Mouse (Mus musculus): ENCODE measurements at regions not wholly inside any gene's neighbourhood (a gene's known extent, or its start where the extent isn't known, plus 50 kb on each side); places are given as distances from the start of the nearest gene placed in this dataset.

DNA sequence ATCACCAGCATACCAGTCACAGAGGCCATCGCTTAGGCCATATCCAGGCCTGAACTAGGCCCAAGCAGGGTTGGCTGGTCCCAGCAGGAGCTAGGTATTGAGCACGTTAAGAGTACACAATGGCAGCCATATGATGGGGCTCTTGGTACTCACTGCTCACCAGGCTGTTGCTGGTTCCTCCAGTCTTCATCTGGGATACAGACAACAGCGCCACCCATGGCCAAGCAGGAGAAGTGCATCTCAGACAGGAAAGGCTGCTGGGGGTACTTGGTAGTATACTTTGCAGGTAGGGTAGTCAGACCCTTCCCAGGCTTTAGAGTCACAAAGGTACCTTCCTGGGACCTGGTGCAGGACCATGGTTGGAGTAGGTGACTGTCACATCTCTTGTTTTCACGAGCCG is 441.1 kb upstream of the Zmiz1 start:
- DNase-seq: peak; percentile 24

DNA sequence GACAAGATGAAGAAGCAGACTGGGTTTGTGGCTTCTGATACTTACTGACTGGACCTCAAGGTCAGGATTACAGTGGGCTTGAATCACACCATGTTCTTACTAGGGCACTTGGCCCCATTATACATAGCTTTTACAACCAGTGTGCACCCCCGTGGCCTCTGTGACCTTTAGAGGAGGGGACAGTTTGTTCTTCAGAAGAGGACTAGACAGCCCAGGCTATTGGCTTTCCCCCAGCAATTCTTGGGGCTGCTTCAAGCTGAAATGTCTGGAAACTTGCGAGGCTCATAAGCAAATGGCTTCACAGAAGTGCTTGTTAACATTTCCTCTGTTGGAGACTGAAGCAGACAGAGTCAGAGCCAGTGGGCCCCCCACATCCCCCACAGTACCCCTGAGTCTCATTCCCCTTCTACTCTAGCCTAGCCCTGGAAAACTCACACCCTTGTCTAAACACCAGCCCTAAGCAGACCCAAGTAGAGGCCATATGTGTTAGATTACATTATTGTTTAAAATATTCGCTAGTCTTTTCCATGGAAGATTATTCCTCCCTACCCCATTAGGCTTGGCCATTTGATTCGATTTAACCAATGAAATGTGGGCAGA is 439.6 kb upstream of the Zmiz1 start:
- no peak for DNase-seq

DNA sequence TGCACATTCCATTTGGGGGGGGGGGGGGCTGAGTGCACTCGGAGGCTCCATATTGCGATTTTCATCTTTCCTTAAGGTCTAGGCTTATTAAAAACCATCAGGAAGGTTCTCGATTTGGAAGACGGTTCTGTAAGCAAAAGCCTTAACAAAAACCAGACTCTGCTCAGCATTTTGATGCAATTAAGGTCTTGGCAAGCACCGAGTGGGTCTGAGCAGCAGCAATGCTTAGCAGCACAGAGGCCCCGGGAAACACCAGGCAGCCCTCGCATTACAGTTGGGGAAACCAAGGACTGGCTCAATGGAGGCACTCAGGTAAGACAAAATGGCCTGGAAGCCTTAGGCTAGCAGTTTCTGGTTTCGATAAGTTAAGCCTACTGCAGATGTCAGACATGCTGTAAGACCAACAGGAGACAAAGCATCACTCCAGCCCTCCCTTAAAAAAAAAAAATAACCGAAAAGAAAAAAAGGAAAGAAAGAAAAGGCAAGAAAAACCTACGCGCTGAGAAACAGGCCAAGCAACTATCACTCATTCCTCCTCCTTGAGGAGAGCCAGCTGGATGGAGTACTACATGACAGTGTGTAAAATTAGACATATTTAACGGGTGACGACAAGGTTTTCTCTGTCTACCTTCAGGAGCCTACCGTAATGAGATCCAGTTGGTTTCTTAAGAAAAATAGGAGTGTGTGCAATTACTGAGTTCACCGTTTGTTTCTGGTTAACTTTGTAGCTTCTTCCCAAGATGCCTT is 436.3 kb upstream of the Zmiz1 start:
- no peak for DNase-seq

DNA sequence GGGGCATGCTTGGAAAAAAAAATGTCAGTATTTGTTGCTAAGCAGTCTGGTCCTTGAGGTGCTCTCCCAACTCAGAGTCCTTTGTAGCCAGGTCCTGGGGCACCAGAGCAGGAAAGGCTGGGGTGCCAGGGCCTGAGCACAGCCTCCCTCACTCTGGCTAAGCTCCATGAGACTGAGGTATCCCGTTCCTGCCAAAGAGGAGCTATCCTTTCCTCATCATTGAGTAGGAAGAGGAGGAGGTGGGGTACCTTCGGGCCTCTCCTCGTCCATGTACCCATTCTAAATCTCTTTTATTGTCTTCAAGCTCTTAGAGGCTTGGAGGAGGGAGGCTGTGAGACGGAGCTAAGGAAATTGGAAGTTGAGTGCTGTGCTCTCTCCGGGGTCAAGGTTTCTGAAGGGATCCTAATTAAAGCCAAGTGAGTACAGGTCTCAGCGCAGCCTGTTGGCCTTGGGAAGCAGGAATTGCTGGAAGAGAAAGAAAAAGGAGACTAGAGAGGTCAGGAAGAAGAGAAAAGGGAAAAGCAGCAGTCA is 435.6 kb upstream of the Zmiz1 start:
- no peak for DNase-seq

DNA sequence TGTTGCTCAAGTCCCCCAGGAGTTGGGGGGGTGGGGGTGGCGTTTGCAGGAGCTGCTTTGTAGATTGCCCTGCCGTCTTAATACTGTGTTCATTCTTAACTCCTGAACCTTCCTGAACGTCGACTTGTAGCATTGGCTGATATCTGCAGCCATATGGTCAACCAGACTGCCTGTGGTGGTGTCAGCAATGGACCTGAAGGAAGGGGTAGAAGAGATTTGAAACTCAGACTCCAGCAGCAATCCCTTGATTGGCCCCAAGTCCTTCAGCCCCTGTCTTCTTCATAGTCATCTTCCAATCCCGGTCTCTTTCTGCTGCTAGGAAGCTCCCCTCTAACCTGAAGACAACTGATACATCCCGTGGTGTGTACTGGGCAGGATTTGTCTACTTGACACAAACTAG is 433.9 kb upstream of the Zmiz1 start:
- DNase-seq: no peak

DNA sequence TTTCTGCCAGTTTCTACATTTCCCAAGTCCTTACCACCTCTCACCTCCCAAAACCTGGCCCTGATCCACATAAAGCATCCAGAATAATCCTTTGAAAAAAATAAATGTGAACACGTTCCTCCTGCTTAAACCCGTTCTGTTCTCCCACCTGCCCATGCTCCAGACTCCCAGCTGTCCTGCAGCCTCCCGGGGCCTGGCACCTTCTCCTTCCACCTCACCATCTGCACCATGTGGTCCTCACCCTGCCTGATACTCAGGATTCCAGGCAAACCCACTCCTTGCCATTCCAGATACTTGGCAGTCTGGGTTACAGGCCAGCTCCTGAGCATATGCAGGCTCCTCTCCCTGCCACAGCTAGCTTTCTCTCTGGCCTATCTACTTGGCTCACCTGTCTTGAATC is 431.9 kb upstream of the Zmiz1 start:
- DNase-seq: no peak

DNA sequence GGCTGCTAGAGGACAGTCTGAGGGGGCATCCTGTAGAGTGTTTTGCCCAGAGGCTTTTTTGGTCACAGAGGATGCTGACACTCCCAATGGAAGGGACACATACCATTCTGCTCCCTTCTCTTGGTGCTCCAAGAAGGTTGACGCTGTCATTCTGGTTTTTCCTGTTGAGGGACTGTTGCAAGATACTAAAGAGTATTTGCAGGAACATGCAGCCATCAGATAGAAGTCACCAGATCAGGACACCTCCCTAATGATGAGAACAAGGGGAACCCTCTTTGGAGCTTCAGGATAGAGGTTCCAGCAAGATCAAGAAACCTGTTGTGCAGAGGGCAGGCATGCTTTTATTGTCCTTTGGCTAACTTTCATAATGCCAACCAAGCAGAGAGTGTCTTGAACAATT is 431.1 kb upstream of the Zmiz1 start:
- no peak for DNase-seq

DNA sequence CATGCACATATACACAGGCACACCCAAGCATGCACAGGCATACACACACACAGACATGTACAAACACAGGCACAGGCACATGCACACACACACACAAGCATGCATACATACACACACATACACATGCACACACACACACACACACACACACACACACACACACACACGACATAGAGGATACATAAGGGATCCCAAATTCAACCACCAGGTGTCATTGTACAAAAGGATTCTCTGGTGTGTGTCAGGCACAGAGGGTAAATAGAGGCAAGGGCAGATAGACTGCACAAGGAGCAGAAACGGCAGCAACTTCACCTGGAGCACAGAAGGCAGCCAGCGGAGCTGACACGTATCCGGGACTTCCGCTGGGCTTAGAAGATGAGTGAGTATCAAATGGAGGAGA is 428.1 kb upstream of the Zmiz1 start:
- no peak for DNase-seq

DNA sequence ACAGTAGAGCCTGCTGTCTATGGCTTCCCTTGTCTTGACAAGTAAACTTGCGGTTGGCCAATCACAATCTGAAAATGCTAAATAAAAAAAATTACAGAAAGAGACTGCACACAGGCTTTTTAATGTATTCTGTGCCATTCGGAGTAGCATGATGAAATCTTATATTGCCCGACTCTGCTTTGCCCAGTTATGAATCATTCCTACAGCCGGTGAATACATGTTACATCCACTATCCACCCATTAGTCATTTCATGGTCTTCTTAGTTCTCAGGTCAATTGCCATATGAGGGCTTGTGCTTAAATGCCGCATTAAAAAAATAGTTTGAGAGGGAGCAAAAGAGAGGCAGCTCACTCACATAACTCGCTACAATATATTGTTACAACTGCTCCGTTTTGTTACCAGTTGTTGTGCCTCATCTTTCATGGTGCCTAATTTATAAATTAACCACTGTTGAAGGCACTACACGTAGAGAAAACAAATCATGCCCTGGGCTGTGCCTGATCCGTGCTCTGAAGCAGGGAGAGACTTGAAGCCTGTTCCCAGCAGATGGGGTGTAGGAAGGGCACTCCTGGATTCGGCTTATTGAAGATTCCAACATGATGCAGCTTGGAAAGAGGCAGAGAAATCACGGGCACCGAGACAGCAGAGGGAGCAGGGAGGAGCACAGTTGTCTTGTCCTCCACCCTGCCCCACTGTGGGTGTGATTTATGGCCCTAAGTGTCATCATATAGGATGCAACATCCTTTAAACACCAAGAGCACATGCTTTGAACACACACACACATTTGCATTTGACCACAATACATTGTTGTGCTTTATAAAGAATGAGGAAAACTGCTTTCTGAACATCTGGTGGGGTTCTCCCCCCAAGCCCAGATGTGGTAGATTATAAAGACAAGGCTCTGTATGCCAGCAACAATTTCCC is 427.0 kb upstream of the Zmiz1 start:
- DNase-seq: peak; percentile 16

DNA sequence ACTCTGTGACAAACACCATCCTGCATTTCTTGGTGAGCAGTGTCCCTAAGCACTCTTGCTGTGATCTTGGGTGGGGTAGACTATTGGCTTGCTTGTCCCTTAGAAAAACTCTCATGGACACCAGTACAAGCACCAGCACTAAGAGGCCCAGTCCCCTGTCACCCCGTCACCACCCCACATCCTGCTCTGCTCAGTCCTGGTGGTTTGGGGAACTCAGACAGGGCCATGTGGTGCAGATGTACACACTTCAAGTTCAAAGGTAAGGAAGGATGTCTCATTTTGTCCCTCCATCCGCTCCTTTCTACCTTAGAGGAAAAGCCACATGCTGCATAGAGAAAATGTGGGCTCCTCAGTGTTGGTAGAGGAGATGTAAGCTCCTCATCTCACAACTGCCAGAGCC is 426.1 kb upstream of the Zmiz1 start:
- DNase-seq: no peak

DNA sequence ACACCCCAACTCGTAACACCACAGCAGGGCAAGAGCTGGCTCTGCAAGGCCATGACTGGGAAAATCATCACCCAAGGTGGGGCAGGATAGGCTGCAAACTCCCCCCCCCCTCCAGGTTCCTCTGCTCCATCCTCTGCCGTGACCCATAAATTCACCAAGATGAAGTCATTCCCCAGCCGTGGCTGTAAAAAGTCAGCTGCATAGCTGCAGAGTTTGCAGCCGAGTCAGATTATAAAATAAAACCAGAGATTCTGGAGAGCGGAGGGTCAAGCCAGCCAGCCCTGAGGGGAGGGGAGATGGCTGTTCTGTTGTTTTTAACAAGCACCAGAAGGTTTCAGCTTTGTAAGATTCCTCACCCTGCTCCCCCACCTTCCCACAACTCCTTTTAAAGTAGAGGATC is 416.7 kb upstream of the Zmiz1 start:
- DNase-seq: no peak

DNA sequence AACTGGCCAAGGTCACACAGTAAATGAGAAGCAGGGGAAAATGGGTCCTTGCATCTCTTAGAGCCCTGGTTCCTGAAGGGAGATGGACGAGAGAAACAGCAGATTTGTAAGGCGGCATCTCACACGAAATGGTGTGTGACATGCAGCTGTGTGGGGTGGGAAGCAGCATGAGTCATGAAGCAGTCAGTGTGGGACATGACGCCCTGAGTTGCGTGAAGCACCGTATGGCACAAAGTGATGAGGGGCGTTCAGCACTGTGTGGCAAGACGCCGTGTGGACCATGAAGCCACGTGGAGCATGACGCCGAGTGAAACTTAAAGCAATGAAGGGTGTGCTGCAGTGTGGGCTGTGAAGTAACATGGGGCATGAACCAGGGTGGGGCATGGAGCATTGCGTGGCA is 414.9 kb upstream of the Zmiz1 start:
- no peak for DNase-seq

DNA sequence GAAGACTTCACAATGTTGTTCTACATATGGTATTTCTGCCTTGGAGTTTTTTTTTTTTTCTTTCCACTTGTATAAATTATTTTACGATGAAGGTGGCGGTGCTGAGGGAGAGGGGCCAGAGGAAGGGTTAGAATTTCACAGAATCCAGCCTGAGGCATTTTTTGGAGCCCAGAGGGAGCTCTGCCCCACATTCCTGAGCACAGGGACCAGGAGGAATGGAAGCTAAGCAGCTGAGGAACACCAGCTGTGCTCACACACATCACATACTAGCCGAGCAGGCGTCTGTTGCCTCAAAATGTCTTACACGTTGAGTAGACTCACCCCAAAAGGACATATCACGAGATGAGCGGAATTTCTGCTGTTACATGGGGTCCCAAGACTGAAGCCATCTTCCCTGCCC is 414.1 kb upstream of the Zmiz1 start:
- no peak for DNase-seq

DNA sequence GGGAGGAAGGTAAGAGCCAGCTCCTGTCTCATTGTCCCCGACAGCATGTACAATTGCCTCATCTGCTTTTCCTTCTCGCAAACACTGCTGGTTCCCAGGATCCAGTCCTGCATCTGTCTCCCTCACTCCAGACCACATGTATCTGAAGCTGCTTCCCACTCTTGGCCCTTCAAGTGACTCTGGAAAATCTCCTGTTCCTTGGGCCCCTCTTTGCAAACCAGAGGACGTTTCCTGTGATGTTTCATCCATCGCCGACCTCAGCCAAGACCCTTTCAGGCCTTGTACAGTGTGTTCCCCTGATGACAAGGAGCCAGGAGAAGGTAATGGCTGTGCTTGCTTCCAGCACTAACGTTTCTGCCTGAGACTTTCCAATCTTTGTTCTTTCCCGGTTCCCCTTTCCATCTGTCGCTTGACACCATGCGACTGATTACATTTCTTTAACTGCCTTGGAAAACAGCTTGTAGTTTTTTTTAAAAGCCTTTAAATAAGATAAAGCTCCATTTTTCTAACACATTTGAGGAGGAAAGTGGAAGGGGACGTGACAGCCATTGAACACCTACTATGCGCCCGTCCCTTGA is 408.2 kb upstream of the Zmiz1 start:
- DNase-seq: no peak

DNA sequence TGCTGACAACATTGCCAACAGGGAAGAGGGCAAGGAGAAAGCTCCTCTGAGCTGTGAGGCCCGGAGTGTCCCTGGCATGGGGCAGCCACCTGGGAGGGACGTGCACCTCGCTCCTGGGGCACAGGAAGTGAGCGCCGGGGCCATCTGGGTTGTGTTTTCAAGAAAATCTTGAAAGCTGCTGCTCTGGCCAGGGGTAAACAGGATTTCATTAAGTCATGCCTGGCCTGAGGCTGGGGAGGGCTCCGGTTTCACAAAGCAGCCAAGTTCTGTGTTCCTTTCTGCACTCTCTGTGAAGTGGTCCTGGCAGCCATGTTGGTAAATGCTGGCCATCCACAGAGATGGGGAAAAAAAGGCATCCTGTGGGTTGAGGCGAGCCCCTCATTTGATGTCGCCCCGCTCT is 406.8 kb upstream of the Zmiz1 start:
- no peak for DNase-seq

DNA sequence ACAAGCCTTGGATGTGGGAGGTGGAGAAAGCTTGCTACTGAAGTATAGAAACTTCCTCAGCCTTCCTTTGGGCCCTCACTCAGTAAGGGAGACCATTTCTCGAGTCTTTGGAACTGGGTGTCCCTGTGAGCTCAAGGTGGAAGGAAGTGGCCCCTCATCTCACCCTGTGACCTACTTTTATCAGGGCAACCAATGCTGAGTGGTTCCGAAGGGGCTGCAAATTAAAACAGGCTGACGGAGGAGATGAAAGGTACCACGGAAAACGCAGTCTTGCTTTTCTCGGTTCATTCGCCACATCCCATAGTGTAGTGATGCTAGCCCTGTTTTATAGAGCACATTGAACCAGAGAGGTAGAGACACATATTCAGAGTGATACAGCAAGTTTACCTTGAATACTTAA is 399.6 kb upstream of the Zmiz1 start:
- no peak for DNase-seq

DNA sequence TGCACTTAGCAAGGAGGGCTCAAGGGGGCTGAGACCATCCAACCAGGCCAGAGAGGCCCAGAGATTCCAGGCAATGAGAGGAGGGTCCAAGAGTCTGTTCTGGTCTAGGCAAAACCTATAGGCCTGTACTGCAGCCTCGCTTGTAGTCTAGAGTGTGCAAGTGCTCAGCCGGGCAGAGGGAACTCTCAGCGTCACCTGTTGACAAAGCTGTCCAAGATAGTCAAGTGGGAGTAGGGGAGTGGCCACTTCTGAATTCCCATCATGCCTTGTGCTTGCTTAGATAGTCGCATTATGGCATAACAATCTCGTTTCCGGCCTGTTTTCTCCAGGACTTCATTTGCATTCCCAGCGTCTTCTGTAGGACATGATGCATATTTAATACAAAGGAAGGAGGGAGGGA is 398.7 kb upstream of the Zmiz1 start:
- no peak for DNase-seq

DNA sequence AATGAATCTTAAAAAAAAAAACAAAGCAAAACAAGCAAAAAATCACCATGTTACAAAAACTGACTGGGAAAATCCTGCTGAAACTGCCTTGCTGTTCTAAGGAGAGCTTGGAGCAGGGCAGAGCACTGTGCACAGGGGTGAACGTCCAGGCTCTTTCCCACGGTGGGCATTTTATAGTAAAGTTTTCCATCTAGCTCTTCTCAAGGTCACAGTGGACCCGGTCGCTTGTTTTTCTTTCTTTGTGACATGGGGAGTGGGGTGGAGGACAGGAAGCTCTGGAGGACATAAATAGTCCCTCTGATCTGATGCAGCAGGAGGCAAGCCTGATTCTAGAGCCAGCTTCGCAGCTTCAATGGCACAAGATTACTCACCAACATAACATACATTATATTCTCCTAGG is 395.9 kb upstream of the Zmiz1 start:
- DNase-seq: no peak

DNA sequence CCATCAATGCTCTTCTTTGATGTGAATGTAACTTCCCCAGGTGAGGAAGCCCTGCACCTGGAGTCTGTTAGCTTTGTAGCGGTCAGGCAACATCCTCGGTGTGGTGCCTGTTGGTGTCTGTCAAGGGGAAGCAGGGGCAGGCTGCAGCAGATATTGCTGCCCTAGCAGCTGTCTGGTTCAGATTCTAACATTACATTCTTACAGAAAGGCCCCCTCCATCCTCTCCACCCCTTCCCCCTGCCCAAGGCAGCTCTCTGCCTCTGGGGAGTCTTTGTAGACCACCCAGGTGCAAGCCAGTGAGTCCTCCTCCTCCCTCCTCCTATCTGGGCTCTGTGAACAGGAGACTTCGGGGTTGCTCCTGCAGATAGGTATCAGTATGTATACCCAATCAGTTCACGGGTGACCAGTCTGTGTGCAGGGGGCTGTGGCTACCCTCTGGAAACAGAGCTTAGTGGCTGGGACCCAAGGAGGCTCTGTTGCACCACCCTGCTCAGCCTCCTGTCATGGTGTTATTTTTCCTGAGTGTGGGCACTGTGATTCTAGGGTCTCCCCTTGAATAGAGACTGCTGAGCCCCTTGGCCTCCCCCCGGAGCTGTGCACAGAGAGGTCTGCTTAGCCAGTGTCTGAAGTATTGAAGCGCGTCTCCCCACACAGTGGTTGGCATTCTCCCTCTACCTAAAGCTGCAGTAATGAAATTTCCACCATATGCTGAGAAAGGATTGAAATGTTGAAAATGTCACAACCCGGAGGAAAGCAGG is 394.6 kb upstream of the Zmiz1 start:
- no peak for DNase-seq

DNA sequence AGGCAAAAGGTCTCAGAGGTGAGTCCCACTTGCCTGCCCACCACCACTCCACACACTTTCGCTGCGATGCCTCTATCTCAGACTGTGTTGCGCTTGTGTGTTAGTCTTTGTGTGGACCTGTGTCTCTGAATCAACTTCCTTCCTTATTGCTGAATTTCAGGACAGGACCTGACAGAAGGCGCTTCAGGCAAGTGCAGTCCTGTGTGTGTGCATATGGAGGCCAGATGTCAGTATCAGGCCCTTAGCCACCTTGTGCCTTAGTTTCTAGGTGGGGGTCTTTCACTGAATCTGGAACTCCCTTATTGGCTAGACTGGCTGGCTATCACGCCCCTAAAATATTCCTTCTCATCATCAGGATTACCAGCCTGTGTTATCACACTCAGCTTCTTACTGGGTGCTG is 391.6 kb upstream of the Zmiz1 start:
- DNase-seq: no peak

DNA sequence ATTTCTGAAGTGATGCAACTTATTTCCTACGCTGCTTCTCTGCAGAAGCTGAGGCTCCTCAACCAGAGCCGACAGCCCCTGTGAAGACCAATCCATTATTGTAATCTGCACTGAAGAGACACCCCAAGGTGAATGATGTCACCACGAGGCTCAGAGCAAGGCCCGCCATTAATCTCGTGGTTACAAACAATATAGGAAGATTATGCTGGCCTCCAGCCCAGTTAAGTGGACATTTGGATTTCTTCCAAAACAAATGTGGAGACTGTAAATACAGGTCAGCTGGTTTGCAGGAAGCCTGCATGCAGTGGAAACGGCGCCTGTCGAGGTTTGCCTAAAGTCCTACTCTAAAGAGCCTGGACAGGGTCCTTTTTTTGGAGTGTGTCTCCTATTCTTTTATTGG is 390.6 kb upstream of the Zmiz1 start:
- DNase-seq: peak; percentile 88

DNA sequence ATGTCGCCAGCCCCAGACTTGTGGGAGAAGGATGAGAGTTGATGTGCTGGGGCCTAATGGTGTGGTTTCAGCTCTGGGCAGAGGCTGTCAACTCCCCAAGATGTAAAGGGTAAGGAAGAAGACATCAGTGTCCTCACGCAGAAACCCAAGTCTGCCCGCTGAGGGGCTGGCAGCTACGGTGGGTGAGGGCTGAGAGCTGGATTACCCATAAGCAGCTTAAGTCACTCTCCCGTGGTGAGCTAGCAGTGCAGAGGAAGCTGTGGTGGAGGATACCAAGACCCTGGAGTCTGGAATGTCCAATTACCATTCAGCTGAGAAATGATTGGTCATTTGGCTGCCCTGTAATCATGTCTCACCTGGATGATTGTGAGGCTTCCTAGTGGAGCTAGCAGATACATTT is 385.8 kb upstream of the Zmiz1 start:
- DNase-seq: peak; percentile 76

All from retina, postnatal 1 day (tissue).